Mouse (Mus musculus) brain, embryonic 14.5 days (tissue): Measurements from ENCODE around the gene Nup155. TPM values are rescaled to one million over a fixed set of nuclear protein-coding genes. Genes with fewer than 3 reads are reported as not detected.
"Not testable (repeated sequence)": the region's sequence is repeated elsewhere in the genome, so short reads cannot be mapped to it uniquely, and the experiment has no call there.

Experiments used
- DNase-seq: peaks from one replicate; pipeline ENCODE4 v3.0.0-alpha.2; 2011; ENCODE audit warnings: low read depth
- CTCF ChIP-seq: fragments of 200-500 bp; IDR thresholded peaks from 2 replicates; pipeline ENCODE4 v1.5.1; 2012; ENCODE audit warnings: inconsistent platforms, mild to moderate bottlenecking, moderate library complexity, borderline replicate concordance; ENCODE audit not compliant: insufficient read depth, insufficient read length; ENCODE audit errors: extremely low read depth
- POLR2A ChIP-seq: fragments of 200-500 bp; IDR thresholded peaks from 2 replicates; pipeline ENCODE4 v1.6.1; 2012; ENCODE audit warnings: mild to moderate bottlenecking, inconsistent platforms, borderline replicate concordance; ENCODE audit not compliant: poor library complexity, insufficient read depth, insufficient read length, severe bottlenecking; ENCODE audit errors: extremely low read depth
- polyA plus RNA-seq: library from polyadenylated mRNA; depleted of rRNA; stranded (reverse); fragments of >200 nt; gene quantifications from 2 replicates; pipeline ENCODE4 v1.2.3, GENCODE M21; 2012; rRNA removed

Nup155 gene
- polyA plus RNA-seq, result 25.2 and 26.9 TPM in 2 replicates

DNA sequence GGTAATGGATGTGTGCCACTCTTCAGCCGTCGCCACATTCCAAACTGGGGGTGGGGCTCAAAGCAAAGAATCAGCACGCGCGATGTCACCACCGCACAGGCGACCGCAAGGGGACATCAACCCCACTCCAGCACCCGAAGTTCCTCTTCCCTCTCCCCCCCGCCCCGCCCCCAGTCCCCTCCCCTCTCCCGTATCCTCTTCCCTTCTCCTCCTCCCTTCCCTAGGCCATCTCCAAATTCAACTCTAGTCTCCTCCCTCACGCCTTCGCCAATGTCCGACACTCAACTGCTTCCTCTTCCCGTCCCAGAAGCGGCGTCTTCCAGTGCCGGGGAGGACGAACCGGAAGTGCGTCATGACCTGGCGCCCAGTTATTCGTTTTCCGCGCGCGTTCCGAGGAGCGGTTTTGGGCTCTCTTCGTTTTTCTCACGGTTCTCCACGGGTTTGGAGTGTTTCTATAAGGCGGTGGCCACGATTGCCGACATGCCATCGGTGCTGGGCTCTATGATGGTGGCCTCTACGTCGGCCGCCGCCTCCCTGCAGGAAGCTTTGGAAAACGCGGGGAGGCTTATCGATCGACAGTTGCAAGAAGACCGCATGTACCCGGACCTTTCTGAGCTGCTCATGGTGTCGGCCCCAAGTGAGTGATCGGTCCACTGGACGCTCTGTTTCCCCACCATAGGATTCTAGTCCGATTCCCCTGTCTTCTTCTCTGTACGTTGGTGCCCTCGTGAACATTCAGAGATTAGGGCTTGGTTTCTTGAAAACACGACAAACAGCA, at the start of gene Nup155:
TSS of gene Nup155 (plus strand) at position 308 of the 778 bp plus-strand sequence.
- TF ChIP-seq POLR2A (peak; percentile 44; the same call in 1 of the 2 replicates), CTCF (peak; percentile 0; the same call in 1 of the 2 replicates)
- peak; percentile 99 for DNase-seq

DNA sequence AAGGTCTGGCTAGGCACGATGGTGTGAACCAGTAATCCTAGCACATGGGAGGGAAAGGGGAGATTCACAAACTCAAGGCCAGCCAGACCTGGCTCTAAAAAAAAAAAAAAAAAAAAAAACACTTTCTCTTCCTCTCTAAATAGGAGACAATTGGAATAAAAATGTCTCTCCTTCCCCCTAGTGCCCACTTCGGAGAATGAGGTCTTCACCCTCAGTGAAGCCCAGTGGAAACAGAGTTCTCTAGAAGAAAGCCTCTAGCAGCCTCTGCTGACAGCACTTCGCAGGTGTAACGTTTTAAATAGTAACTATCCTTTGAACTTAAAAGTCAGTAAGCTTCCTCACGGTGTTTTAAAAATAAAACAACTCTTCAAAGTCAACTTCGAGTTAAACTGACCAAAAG, 43.9 kb upstream of the Nup155 start:
- TF ChIP-seq POLR2A (no peak), CTCF (peak; percentile 28; the same call in 1 of the 2 replicates)
- DNase-seq, result peak; percentile 6

DNA sequence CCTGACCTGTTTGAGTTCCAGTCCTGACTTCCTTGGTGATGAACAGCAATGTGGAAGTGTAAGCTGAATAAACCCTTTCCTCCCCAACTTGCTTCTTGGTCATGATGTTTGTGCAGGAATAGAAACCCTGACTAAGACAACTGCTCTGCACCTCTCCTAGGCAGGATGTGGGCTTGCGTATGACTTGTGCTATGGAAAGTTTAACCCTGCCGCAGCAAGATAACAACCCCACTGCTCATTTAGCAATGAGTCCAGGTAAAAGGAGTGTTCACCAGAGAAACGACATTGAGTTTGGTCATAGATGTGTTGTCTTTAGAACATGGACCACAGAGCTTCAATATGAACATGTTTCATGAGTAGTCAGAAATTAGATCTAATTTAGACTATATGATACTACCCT, 35.9 kb upstream of the Nup155 start:
- not testable (repeated sequence) for DNase-seq

DNA sequence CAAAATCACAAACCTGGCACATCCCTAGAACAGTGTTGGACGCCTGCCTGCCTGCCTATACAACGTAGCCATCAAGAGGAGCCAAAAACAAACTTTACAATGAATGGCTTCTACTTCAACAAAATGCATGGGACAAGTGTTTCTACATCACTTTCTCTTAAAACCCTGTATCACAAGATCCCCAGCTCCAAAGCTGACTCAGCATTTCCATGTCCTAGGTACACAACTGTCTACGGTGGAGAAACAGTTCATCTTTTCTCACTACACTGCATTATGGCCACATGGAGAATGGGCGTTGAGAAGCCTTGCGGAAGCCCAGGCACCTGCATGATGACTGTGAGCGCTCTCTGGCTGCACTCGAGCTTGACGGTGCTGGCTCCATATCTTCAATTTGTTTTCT, 26.9 kb upstream of the Nup155 start:
- TF ChIP-seq POLR2A (no peak), CTCF (no peak)
- DNase-seq, result no peak

DNA sequence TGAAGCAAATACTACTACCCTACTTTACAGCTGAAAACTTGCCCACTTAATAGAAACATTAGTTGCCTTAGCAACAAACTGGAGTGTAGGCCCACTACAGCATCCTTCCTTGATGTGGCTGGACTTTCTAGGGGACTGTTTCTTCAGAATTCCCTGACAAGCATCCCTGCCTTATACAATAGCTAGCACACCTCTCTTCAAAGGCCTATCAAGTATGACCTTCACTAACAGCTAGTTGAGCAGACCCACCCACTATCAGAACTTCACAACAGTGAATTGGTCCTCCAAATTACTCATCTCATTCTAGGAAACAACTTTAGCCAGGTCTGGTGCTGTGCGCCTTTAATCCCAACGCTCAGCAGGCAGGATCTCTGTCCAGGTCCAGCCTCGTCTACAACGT, 21.8 kb upstream of the Nup155 start:
- no peak for DNase-seq
- TF ChIP-seq CTCF (no peak), POLR2A (no peak)

DNA sequence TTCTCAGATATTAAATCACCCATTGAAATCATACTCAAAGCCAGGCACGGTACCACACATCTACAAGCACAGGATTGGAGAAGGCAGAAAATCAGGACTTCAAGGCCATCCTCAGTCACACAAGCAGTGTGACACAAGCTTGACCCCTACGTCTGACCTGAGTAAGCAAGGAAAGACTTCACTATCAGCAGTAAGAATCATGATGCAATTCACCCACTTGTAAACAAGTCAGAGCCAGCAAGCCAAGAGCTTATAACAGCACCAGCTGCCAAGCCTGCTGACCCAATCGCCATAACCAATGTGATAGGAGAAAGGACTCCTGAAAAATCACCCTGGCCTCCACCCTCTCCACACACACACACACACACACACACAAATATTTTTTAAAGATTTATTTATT, 20.4 kb upstream of the Nup155 start:
- TF ChIP-seq POLR2A (no peak), CTCF (no peak)
- DNase-seq, result no peak

DNA sequence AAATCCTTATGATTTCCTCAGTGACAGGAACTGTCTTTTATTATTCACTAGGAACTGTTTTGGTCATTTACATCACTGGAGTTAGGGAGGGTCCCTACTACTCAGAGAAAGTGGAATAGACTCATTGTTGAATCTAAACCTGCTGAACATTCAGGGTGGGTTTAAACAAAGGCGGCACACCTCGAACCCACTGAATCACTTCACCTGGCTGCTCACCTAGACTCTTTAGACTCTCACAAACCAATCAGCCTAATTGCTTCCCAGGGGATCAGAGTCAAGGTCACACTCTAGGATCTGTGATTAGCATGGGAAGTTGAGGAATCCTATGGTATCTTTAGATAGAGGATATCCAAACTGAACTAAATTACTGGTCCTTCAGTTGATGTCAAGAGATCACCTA, 18.4 kb upstream of the Nup155 start:
- TF ChIP-seq CTCF (no peak), POLR2A (no peak)

DNA sequence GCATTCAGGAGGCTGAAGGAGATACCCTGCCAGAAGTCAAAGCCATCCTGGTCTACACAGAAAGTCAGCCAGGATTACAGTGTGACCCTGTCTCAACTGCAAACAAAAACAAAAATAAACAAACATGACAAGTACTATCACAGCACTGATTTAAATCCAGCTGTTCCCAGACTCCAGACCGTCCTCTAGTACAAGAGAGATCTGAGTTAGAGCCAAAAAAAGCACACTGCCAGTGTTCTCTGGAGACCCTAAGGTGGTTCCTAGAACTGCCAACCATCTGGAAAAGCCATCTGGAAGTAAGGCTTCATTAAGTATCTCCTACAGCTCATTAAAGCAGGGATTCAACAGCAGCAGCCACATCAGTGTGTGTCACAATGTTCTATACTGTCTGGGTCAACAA, 16.4 kb upstream of the Nup155 start:
- DNase-seq, result not testable (repeated sequence)

More for the DNA sequence above, 18.4 kb upstream of the Nup155 start:
- no peak for DNase-seq

DNA sequence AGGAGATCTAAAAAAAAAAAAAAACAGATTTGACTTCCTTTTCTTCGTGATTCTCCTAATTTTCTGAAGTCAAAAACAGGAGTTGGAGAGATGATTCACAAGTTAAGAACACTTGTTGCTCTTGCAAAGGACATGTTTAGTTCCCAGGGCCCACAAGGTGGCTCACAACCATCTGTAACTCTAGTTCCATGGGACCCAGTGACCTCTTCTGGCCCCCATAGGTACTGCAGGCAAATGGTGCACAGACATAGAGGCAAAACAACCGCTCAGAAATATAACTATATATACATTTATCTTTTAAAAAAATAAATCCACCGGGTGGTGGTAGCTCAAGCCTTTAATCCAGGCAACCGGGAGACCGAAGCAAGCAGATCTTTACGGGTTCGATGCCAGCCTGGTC, 11.2 kb upstream of the Nup155 start:
- TF ChIP-seq CTCF (peak; percentile 46; the same call in 1 of the 2 replicates), POLR2A (no peak)
- DNase-seq, result peak; percentile 50

DNA sequence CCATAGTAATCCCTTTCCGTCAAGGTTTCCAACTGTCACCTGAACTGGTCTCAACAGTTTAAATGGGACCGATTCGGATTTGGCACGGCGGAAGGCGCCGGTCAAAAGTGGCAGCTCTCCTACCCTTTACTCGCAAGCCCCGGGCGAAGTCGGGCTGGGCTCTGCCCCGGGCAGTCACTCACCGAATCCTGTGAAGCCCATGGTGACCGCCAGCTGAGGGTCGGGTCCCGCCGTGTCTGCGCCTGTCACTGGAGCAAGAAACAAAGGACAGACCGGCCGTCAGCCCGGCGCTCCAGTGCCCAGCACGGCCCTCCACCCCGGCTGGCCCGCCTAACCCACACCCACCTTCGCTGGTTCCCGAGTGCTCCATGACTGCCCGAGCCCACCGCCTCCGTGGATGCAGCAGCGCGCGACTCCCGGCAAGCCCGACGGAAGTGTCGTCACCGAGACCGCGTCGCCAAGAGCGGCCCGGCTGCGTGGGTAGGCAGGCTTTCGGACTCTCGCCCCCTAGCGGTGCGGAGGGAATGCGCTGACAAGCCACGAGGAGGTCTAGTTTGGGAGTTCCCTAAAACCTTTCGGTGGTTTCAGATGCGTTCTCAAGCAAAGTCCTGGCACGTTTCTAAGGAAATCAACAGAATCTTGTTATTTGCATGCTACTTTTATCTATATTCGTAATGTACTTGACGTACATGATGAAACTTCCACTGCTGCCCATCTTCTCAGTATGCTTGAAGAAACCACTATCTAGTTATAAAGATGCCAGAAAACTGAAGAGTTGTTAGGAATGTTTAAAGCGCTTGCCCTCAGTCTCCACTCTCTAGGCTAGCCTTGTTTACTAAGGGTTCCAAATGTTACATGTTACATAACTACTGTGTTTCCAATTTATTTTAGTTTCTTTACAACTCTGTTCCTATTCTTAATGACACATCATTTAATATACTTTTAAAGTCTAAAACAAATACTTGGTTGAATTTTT, 10.0 kb upstream of the Nup155 start, which contains the start of gene Wdr70:
TSS of gene Wdr70 (minus strand) at position 436 of the 976 bp plus-strand sequence.
- TF ChIP-seq CTCF (peak; percentile 96), POLR2A (peak; percentile 72)
- peak; percentile 99 for DNase-seq

DNA sequence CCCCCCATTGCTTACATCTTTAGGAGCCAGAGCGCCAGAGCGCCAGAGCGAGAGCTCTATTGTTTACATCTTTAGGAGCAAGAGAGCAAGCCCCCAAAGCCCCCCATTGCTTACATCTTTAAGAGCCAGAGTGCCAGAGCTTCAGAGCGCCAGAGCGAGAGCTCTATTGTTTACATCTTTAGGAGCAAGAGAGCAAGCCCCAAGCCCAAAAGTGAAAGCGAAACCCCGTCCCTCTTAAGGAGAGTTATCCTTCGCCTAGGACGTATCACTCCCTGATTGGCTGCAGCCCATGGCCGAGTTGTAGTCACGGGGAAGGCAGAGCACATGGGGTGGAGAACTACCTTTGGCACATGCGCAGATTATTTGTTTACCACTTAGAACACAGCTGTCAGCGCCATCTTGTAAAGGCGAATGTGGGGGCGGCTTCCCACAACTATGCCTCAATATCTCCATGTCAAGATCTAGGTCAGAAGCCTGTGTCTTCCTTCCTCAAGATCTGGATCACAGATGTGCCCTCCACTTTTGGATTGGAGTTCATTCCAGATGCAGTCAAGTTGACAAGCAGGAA, 7.0 kb upstream of the Nup155 start:
- not testable (repeated sequence) for DNase-seq

DNA sequence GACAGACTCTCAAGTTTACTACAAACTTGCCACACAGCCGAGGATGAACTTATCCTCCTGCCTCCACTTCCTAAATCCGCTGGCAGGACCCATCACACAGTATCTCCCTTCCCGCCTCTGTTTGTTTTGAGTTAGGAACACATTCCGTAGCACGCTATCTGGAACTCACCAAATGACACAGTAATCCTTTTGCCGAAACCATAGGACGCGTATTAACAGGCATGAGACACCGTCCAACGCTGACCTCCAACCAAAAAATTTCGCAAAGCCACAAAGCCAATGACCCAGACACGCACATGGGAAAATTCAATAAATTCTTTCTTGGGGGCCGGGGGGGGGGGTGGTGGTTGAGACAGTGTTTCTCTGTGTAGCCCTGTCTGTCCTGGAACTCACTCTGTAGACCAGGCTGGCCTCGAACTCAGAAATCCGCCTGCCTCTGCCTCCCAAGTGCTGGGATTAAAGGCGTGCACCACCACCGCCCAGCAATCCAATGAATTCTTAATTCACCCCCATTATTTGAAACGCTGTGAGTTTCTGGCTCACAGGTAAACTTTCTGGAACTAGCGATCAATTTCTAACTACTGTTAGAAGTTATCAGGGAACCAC, 610 bp upstream of the Nup155 start:
- no peak for TF ChIP-seq POLR2A
- no peak for TF ChIP-seq CTCF
- DNase-seq, result no peak
